Mouse (Mus musculus): ENCODE measurements around the gene Gm21170.
"Not testable (repeated sequence)": the region's sequence is repeated elsewhere in the genome, so short reads cannot be mapped to it uniquely, and the experiment has no call there.

Gene Gm21170

GRCm38 (mm10) chrY:47690998-47691397, at the start of gene Gm21170:
Gm21170 (minus strand) TSS chrY:47691098.
- in situ Hi-C loops (cut with MboI; ENCODE audit: low pct_unique_long_range_greater_than_20kb in 1 of 2, low sequenced_read_pairs in 2 of 2, unreplicated experiment in 1 of 2): not testable (repeated sequence)

Measured in mouse embryonic stem cell (cell line).